Mouse (Mus musculus) embryonic facial prominence, embryonic 14.5 days (tissue): Measurements from ENCODE around the gene Stradb. TPM values are rescaled to one million over a fixed set of nuclear protein-coding genes. Genes with fewer than 3 reads are reported as not detected.

ENCODE experiments used
- ATAC-seq: fragments of 200-750 bp; cut with Nextera tagmentation; 2 replicates; pipeline ENCODE4 v1.8.0; 2017; ENCODE audit warnings: low read depth, moderate number of reproducible peaks, moderate TSS enrichment
- DNase-seq: peaks from one replicate; pipeline ENCODE4 v3.0.0-alpha.2; 2015; ENCODE audit warnings: low spot score
- H3K27ac ChIP-seq: fragments of 300-500 bp; sonication (generic); replicated peaks from 2 replicates; pipeline ENCODE4 v1.5.1; 2014; ENCODE audit warnings: low read depth, mild to moderate bottlenecking, low read length, moderate library complexity
- H3K27me3 ChIP-seq: fragments of 300-500 bp; sonication (generic); replicated peaks from 2 replicates; pipeline ENCODE4 v1.6.1; 2014; ENCODE audit warnings: low read length; ENCODE audit not compliant: control insufficient read depth, insufficient read depth
- H3K36me3 ChIP-seq: fragments of 300-500 bp; sonication (generic); 2 replicates; pipeline ENCODE4 v1.6.1; 2014; ENCODE audit warnings: low read length, mixed read lengths; ENCODE audit not compliant: control insufficient read depth, insufficient read depth
- H3K4me1 ChIP-seq: fragments of 300-500 bp; sonication (generic); 2 replicates; pipeline ENCODE4 v1.6.1; 2014; ENCODE audit warnings: antibody characterized with exemption, low read length; ENCODE audit not compliant: control insufficient read depth, insufficient read depth
- H3K4me2 ChIP-seq: fragments of 300-500 bp; sonication (generic); 2 replicates; pipeline ENCODE4 v1.6.1; 2014; ENCODE audit warnings: low read depth, mild to moderate bottlenecking, low read length, moderate library complexity, mixed read lengths
- H3K4me3 ChIP-seq: fragments of 300-500 bp; sonication (generic); 2 replicates; pipeline ENCODE4 v1.5.1; 2014; ENCODE audit warnings: low read depth, mild to moderate bottlenecking, low read length
- H3K9ac ChIP-seq: fragments of 300-500 bp; sonication (generic); 2 replicates; pipeline ENCODE4 v1.6.1; 2014; ENCODE audit warnings: low read depth, mild to moderate bottlenecking, low read length, moderate library complexity, mixed read lengths
- H3K9me3 ChIP-seq: fragments of 300-500 bp; sonication (generic); 2 replicates; pipeline ENCODE4 v1.6.1; 2016; ENCODE audit warnings: low read length; ENCODE audit not compliant: control insufficient read depth
- WGBS: fragments of 180-500 bp; shearing (Covaris S2); extraction: QIAGEN DNeasy Blood & Tissue Kit; methylation state at CpG from one replicate; pipeline ENCODE4 v1.1.7; 2014; 5-methylcytosine and 5-hydroxymethylcytosine counted together
- polyA plus RNA-seq: library from polyadenylated mRNA; unstranded; fragments of >200 nt; fragmentation: Nextera tagmentation; extraction: Ambion mirVana; gene quantifications from 2 replicates; pipeline ENCODE4 v1.2.1, GENCODE M21; 2014

Gene Stradb
- polyA plus RNA-seq, 1 experiment from 2014 or later = 32.3 TPM

- H3K27me3 ChIP-seq = no peaks in the 10 kb centered on the region
- H3K9ac ChIP-seq = no peak overlapping the region
- no peaks in the 10 kb centered on the region for H3K4me1 ChIP-seq
- H3K4me3 ChIP-seq = no peak overlapping the region
- H3K4me2 ChIP-seq = no peak overlapping the region
- DNase-seq = no peak
- ATAC-seq = no peak
- H3K36me3 ChIP-seq = no peaks in the 10 kb centered on the region
- no peak overlapping the region for H3K27ac ChIP-seq
- H3K9me3 ChIP-seq = no peaks in the 10 kb centered on the region
- WGBS = 64% methylated on average over 5 of the region's 5 CpGs
Measured at GRCm38 (mm10) chr1:59037723-59038122, 64.4 kb downstream of the Stradb start.

Other genes starting within 250 kb of the Stradb start
- gene Casp8, start 178.1 kb upstream of the Stradb start, polyA plus RNA-seq = 23.3 and 24.2 TPM in 2 replicates
- gene Trak2, start 92 bp upstream of the Stradb start, polyA plus RNA-seq = 12.7 and 13.4 TPM in 2 replicates
- gene C2cd6, start 121.4 kb downstream of the Stradb start, polyA plus RNA-seq = 2.9 TPM in 1 of 2 replicates, not detected in the other
- gene Tmem237, start 146.9 kb downstream of the Stradb start, polyA plus RNA-seq = 20.1 and 29.9 TPM in 2 replicates
- gene Mpp4, start 189.9 kb downstream of the Stradb start, polyA plus RNA-seq = 0.26 and 0.28 TPM in 2 replicates